Mouse (Mus musculus): ENCODE results near the gene Dazap2.

DNA sequence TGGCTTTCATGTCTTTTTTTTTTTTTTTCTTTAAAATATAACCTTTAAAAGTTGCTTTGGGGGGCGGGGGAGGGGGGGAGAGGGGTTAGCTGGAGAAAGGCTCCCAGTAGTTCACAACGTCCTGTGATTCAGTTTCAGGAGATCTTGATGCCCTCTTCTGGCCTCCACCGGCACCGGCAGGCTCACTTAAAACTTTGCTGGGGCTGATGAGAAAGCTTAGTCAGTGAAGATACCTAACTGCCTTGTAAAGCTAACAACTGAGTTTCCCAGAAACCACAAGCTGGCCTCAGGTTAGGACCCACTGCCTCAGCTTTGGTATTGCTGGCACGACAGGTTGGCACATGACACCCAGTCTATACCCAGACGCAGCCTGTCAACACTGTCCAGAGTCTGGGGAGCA is 22.5 kb downstream of the Dazap2 start:
- TF ChIP-seq CTCF (IDR thresholded peaks at IDR 0.05; ENCODE audit: borderline replicate concordance, insufficient read depth, low read length), result no peak
- TF ChIP-seq POLR2A (IDR thresholded peaks at IDR 0.05; ENCODE audit: low read depth, low read length), result no peak
